Mouse (Mus musculus): ENCODE data around the gene Sema4g. TPM values are rescaled to one million over a fixed set of nuclear protein-coding genes. Genes with fewer than 3 reads are reported as not detected.

The Sema4g gene
- total RNA-seq, 2 experiments from 2014 or later = 19.7 to 21.6 TPM

- intact Hi-C loops (cut with DNase I) = no loop called here
- no peak for DNase-seq (ENCODE audit: low spot score in 2 of 2)
Observed at GRCm38 (mm10) chr19:44999647-45000046, 10.7 kb downstream of the Sema4g start.

DNA sequence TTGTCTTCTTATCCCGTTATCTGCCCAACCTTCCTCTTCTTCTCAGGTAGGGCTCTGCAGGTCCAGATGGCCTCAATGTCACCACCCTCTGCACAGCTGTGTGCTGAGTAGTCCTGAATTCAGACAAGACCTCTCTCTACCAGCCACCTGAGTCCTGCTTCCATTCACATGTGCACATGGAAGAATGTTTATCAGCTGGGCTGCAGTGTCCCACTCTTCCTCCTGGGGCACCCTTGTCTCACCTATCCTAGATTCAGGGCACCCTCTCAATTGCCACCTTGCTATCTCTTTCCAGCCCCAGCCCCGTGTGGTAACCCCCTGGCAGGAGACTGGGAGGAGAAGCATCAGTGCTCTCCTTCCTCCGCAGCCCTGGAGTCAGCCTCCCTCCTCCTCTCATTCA lies 13.4 kb downstream of the Sema4g start:
- intact Hi-C loops (cut with DNase I) = no loop called here
- no peak for DNase-seq (ENCODE audit: low spot score in 2 of 2)

DNA sequence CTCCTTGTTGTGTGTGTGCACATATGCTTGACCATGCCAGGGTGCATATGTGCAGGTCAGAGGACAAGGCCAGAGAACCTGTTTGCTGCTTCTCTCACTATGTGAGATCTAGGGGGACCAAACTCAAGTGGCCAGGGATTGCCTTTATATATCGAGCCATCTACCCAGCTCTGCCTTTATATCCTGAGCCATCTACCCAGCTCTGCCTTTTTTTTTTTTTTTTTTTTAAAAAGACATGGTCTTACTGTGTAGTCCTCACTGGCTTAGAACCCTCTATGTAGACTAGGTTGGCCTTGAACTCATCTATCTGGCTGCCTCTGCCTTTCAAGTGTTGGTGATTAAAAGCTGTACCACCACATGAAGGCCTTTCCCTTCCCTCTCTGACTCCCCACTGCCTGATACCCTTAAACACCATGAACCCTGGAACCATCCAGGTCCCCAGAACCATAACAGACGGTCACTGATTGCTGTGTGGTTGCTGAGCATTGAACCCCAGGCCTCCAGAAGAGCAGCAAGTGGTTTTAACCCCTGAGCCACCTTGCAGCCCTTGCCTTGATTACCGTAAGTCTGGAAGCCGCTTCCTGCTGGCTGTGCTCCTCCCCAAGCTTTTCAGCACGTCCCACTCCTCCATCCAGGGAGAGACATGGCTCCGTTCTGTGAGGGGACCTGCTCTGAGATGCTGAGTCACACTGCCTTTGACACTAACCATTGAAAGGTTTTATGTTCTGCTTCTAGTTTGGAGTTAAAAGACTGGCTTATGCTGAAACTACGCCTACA lies 15.0 kb downstream of the Sema4g start:
- no peak for DNase-seq (ENCODE audit: low spot score in 2 of 2)
- intact Hi-C loops (cut with DNase I) = no loop called here

GRCm38 (mm10) chr19:45005444-45005843 lies 16.5 kb downstream of the Sema4g start, which contains the start of gene Twnk:
Twnk (plus strand) TSS chr19:45005663.
- intact Hi-C loops (cut with DNase I) = no loop called here

DNA sequence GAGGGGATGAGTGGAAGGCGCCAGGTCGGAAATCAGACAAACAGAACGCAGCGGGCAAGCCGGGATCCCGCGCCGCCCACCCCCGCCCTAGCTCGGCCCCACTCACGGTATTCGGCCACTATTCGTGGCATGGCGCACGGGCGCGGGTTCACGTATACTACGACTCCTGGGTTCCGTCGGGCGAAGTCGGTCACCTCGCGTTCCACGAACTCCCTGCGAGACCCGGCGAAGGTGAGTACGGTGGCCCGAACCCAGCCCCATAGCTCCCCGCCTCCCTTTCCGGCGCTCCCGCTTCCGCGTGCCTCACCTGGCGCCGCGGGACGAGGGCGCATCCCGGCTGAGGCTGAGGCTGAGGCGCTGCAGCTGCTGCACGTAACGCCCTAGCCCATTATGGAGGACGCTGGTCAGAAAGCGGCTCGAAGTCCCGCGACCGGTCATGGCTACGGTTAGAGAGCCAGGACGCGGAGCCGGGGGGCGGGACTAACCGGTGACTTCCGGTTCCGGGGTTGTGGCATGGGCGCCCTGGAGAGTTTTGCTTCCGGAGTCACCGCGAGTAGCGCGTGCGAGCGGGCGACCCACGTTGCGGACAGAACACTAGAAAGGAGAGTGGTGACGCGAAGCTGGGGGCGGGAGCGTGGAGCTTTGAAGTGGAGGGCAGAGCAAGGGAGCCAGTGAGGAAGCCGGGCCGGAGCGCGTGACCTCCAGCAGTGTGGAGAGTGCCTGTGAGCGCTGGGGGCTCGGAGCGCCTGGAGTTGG lies 17.2 kb downstream of the Sema4g start, which contains the start of gene Mrpl43:
TSS of gene Mrpl43 (minus strand) at position 486 of the 756 bp plus-strand sequence.
- peak; percentile 96 to 98 for DNase-seq (ENCODE audit: low spot score in 2 of 2)
- intact Hi-C loops (cut with DNase I) = no loop called here

More at GRCm38 (mm10) chr19:45005444-45005843, 16.5 kb downstream of the Sema4g start, which contains the start of gene Twnk:
- DNase-seq (ENCODE audit: low spot score in 2 of 2) = peak in 1 of 2 experiments; percentile 37

GRCm38 (mm10) chr19:45007021-45007420 lies 18.1 kb downstream of the Sema4g start:
- intact Hi-C loops (cut with DNase I) = no loop called here
- DNase-seq (ENCODE audit: low spot score in 2 of 2) = no peak

- DNase-seq (ENCODE audit: low spot score in 2 of 2) = no peak
- intact Hi-C loops (cut with DNase I) = no loop called here
Observed at GRCm38 (mm10) chr19:45007425-45008191, 18.7 kb downstream of the Sema4g start.

DNA sequence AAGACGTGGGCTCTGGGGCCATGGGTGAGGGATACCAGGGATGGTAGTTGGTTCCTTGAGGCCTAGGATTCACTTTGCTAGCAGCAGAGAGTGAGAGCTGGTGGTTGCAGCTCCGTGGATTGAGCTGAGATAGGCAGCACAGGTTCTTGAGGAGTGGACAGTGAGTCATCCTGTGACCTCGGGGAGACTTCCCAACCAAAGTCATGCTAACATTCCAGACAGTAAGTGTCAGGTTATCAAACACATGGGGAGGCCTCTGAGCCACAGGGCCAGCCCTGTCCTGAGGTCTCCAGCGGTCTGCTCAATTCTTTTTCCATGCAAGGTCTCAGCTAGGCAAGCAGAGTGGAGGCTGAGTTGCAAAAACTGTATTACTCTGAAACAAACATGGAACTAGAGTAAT lies 21.7 kb downstream of the Sema4g start:
- intact Hi-C loops (cut with DNase I) = no loop called here
- no peak for DNase-seq (ENCODE audit: low spot score in 2 of 2)

GRCm38 (mm10) chr19:45012219-45012618 lies 23.3 kb downstream of the Sema4g start:
- intact Hi-C loops (cut with DNase I) = loop anchor here (1.0 kb wide), 1 partner anchor 19 kb away; no protein-coding TSS in a partner anchor

GRCm38 (mm10) chr19:45012636-45013035 lies 23.7 kb downstream of the Sema4g start:
- peak in 1 of 2 experiments; percentile 45 for DNase-seq (ENCODE audit: low spot score in 2 of 2)
- intact Hi-C loops (cut with DNase I) = loop anchor here (1.0 kb wide), 1 partner anchor 19 kb away; no protein-coding TSS in a partner anchor

More at GRCm38 (mm10) chr19:45012219-45012618, 23.3 kb downstream of the Sema4g start:
- no peak for DNase-seq (ENCODE audit: low spot score in 2 of 2)

DNA sequence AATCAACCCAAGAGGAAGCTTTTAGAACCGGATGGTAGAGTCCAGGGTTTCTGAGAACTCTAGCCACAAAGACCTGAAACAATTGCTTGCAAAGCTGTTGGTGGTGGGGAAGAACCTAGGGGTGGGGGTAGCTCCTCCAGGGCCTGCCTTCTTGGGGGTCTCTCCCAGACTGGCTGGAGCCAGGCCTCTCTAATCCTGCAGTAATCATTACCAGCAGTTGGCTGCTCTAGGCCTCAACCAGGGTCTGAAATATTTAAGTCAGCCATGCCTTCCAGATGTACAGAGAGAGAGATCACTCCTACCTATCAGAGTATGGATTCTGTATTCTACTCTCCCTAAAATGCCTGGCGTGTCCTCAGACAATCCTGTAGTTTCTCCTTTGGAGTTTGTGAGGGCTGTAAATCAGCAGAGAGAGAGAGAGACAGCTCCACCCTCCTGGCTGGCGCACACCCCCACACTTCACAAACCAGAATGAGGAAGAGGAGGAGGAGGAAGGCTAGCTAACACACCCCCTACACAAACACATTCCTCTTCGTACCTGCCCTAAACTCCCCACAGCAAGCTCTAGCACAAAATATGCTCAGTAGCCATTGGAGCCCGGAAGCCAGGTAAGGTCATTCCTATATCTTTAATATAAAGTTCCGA lies 24.8 kb downstream of the Sema4g start:
- intact Hi-C loops (cut with DNase I) = no loop called here

GRCm38 (mm10) chr19:45014335-45014971 lies 25.6 kb downstream of the Sema4g start, which contains the start of gene Lzts2:
Lzts2 (plus strand) TSS chr19:45014414.
- intact Hi-C loops (cut with DNase I) = no loop called here
- no peak for DNase-seq (ENCODE audit: low spot score in 2 of 2)

More for the DNA sequence above, 24.8 kb downstream of the Sema4g start:
- peak in 1 of 2 experiments; percentile 60 for DNase-seq (ENCODE audit: low spot score in 2 of 2)

DNA sequence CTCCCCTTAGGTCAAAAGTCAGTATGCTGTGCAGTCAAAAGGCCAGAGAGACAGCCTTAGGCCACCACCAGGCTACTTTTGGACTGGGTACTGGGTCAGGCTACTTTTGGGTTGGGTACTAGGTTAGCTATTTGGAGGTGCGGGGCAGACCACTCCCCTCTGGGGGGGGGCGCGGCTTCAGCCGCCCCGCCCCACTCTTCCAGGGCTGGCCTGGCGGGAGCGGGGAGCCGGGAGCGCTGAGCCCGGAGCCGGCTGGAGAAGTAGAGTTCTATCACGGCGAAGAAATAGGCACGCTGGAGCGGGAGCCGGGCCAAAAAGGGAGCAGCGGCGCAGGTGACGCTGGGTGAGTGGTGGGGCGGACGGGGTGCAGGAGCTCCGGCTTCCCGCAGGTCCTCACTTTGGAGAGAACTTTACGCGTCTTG lies 26.1 kb downstream of the Sema4g start:
- intact Hi-C loops (cut with DNase I) = no loop called here
- DNase-seq (ENCODE audit: low spot score in 2 of 2) = no peak

- DNase-seq (ENCODE audit: low spot score in 2 of 2) = peak; percentile 37 to 44
- intact Hi-C loops (cut with DNase I) = no loop called here
Observed at GRCm38 (mm10) chr19:45015518-45016281, 26.8 kb downstream of the Sema4g start.

DNA sequence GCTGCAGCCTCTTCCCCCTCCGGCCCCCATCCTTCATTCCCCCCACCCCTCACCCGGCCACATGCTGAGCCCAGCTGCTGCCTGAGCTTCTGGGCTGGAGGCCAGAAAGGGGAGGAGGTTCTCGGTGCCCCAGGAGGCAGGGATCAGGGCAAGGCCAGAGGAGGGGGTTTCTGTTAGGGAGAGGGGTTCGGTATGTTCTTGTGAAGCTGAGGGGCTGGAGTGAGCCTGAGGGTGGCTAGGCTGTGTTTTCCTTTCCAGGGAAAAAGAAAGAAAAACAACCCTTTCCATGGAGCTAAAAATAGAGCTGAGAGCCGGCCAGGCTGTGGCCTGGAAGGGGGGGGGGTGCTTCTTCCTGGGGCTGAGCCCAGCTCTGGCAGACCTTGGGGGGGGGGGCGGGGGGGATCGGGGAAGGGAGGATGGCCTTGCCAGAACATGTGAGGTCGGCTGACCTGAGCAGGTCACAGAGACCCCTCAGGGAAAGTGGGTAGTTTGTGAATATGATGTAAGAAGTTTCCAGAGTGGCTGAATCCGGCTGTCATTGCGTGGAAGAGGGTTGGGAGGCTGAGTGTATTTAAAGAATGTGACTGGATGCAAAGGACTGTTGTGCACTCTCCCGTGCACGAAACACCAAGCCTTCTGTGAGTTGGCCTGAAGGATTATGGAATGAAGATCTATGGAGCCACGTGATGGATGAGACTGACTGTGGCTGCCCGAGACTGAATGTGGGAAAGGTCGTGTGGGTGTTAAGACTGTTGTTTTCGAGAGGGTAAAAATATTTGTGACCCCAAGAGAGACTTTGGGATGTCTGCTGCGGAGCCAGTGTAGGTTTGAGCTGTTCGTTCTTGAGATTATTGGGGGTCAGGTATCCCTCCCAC lies 27.7 kb downstream of the Sema4g start:
- DNase-seq (ENCODE audit: low spot score in 2 of 2) = peak; percentile 69 to 87
- intact Hi-C loops (cut with DNase I) = loop anchor here (1.0 kb wide), 2 partner anchors 14 to 32 kb away; no protein-coding TSS in a partner anchor

- peak; percentile 72 for DNase-seq (ENCODE audit: low spot score in 2 of 2)
- intact Hi-C loops (cut with DNase I) = loop anchor here (1.0 kb wide), 2 partner anchors 13 to 31 kb away; no protein-coding TSS in a partner anchor
Observed at GRCm38 (mm10) chr19:45017216-45017771, 28.4 kb downstream of the Sema4g start.

All from left cerebral cortex, postnatal 25 days (tissue).